Mouse (Mus musculus) ZHBTc4 (cell line): Measurements from ENCODE around the gene Kcnmb1.

Source experiments
- DNase-seq: peaks from one replicate; pipeline ENCODE4 v3.0.0-alpha.2; 2011; ENCODE audit warnings: low read depth, low spot score

The Kcnmb1 gene

DNA sequence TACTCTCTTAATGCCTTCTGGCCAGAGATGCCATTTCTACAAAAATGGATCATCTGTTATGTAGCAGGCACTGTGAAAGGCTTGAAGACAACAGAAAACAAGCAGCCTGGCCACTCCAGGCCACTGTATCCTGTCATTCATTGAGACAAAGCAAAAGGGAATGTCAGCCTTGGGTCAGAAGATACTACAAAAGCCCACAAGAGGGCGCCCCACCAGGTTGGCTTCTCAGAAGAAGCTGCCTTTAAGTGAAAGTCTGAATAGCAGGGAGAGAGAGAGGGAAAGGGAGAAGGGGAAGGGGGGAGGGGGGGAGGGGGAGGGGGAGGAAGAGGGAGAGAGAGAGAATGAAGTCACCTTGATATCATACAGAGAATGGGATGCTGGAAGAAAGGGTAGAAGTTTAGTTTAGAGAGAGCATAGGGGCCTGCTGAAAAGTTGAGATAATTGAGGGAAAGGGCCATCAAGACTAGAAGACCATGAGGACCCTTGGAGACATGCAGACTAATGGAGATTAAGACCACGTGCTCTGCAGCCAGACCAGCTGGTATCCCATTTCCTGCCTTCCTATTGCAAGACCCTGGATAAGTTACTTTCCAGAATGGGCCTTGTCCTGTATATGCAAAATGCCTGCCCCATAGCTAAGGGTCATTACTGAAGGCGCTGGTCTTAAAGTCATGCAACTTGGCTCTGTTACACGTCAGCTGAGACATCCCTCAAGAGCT, 18.6 kb upstream of the Kcnmb1 start:
- DNase-seq: peak; percentile 81

DNA sequence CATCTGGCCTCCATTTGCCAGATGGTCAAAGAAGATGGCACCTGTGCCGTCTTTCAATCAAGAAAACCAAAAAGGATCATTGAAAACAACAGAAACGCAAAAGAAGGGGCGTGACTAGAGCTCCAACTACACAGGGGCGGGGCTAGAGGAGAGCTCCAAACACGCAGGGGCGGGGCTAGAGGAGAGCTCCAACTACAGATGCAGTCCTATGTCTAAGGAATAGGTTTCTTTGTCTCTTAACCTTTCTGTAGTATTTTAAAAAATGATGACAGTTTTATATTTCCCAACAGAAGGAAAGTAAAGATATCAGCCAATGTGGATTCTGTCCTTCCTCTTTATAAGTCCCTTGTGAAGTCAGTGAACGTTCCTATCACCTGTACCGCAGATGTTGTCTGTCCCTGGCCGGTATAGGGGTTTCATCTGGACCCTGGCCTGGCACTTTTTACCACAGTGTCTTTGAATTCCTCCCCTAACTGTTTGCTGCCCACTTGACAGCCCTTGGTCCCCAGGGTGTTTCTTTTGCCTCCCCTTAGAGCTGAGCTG, 18.0 kb upstream of the Kcnmb1 start:
- DNase-seq: peak; percentile 74

DNA sequence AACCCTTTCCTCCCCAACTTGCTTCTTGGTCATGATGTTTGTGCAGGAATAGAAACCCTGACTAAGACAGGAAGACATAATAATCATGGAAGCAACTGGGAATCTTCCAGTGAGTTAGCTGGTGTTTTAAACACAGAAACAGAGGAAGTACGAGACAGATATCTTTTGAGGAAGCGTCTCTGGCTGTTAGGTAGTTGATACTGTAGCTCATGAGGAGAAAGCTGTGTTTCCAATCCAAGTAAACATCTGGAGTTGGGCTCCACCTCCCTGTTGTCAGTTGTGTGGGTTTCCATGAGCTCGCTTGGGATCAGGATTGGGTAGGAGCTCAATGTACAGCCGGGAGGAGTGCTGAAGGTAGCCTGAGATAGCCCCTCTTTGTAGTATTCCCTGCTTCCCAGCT, 16.3 kb upstream of the Kcnmb1 start:
- no peak for DNase-seq

GRCm38 (mm10) chr11:33951155-33951554, 11.7 kb upstream of the Kcnmb1 start:
- DNase-seq: peak; percentile 43

DNA sequence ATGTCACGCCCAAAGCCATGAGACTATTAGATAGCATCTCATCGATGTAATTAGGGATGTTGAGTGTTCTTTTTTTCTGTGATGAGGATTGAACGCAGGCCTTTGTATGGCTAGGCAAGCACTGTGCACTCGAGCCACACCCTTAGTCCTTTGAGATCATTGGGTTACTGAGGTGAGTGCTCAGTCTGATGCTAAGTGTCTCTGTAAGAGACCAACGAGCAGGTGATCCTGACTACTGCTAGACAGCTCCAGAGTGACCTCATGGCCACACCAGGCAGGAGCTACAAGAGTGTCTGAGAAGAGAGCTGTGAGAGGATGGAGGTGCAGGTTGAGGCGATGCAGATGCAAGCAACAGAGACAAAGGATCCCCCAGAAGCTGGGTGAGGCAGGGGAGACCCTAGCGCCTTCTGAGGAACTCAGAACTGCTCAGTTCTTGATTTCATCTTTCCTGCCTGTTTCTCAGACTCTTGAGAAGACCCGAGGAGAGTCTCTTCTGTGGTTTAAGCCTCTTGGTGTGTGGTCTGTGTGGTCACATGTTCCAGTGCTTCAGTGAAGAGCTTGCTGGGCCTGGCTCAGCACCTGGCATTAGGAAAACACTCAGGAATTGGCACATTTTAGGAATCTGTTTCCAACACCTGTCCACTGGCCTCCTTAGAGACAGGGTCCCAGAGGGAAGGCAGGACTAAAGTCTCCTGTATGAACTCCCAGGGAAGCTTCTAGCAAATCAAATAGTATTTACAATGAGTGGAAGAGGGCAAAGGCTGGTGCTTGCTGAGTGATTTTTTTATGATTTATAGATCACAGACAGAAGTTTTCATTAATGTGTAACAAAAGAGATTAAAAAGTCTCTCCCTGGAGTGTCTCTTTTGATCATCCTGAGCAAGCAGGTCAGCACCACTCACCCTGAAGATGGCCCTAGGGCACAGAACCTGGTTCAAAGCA, 10.9 kb upstream of the Kcnmb1 start:
- DNase-seq: peak; percentile 33

GRCm38 (mm10) chr11:33955982-33956381, 6.8 kb upstream of the Kcnmb1 start:
- no peak for DNase-seq

GRCm38 (mm10) chr11:33956623-33957022, 6.2 kb upstream of the Kcnmb1 start:
- no peak for DNase-seq

DNA sequence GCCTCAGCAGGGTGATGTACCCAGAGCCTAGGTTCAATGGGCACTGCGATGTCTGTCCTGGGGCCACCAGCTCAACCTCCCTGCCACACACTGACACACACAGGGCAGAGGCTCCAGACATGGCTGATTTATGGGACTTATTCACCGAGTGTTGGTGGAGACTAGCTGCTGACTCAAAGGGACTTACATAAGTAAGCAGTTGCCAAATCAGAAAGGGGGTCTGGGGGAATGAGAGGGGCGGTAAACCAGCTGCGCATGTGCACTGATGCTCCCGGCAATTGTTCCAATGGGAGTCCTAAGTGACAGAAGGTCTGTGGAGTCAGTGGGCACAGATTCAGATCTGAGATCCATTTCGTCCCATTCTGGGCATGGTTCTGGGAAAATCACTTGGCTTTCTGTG, 5.2 kb upstream of the Kcnmb1 start:
- DNase-seq: no peak

GRCm38 (mm10) chr11:33958713-33959112, 4.1 kb upstream of the Kcnmb1 start:
- peak; percentile 68 for DNase-seq

- no peak for DNase-seq
These were observed 635 bp upstream of the Kcnmb1 start for GRCm38 (mm10) chr11:33962178-33962577.

DNA sequence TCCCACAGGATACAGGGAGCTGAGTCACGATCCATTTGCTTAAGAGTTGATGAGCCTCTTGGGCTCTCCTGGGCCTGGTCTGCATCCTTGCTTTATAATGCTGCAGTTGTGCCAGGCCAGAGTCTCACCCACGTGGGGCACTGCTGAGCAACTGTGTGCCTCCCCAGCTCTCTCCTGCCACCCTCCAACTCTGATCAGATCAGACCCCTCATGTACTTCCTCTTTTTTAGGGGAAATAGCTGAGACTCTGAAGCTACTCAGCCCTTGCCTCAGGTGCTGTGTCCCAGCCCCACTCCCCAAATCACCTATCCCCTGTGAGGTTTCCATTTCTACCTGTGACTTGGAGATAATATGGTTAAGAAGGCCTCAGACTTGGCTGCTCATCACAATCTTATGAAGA, 2.6 kb downstream of the Kcnmb1 start:
- no peak for DNase-seq

DNA sequence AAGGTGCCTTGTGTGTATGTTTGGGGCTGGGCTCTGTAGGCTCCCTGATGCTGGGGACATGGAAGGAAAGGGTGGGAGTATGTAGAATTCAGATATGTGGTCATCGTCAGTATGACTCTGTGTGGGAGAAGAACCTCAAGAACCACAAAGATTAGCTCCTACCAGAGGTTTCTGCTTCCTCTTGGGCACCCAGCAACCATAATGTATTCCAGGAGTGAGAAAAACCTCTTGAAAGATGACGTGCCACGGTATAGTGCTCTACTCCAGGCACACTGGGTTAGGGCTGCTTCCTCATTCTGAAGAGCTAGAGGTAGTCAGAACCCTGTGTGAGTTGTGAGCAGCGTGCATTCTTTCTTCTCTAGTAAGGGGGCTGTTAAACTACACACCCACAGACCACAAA, 4.9 kb downstream of the Kcnmb1 start:
- no peak for DNase-seq

DNA sequence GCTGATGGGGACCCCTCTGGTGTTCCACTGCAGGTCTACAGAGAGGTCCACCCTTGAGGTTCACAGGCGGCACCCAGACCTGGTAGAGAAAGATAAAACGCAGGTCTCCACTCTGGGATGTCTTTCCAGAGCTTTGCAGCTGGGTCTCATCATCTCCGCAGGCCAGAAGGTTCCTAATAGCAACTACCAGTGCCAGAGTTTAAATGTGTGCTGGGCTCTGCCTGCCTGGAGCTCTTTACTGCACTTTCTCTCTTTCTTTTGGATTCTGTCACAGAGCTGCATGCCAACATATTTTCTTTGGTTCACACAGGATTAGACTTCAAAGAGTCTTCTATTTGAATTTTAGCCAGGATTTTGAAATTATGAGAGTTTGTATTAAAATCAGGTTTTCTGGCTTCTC, 6.4 kb downstream of the Kcnmb1 start:
- DNase-seq: no peak

DNA sequence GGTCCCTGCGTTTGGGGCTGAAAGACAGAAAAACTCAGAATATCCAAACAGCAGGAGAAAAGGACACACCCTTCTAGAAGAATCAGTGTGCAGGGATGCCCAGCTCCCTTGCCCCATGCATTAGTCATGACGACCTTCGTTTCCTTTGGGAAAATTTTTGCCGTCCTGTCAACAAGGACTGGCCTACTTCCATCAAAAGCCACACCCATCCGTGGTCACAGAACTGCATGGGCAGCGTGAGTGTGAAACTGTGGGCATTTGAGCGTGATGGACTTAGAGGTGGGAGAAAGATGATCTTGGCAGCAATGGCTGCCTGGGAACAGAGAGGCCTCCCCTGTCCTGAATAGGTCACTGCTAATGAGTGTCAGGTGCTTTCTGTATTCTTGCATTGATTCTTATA, 9.3 kb downstream of the Kcnmb1 start:
- DNase-seq: no peak

GRCm38 (mm10) chr11:33974341-33975040, 11.7 kb downstream of the Kcnmb1 start:
- DNase-seq: no peak

- DNase-seq: no peak
These were observed 12.3 kb downstream of the Kcnmb1 start for GRCm38 (mm10) chr11:33975121-33975520.

DNA sequence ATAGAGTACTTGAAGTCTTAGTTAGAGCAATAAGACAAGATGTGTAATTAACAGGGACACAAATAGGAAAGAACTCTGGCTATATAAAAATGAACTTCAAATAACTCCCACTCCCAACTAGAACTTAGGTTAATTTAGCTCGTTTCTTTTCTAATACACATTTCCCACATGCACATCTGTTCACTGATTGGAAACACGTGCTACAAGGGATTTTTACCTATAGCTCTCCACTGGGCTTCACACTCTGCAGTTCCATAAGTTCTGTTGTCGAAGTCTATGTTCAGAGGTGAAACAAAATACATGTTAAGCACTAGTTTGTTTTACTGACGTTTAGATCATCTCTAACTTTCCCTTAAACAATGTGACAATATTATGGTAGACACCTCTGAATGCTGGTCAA, 17.3 kb downstream of the Kcnmb1 start:
- no peak for DNase-seq

DNA sequence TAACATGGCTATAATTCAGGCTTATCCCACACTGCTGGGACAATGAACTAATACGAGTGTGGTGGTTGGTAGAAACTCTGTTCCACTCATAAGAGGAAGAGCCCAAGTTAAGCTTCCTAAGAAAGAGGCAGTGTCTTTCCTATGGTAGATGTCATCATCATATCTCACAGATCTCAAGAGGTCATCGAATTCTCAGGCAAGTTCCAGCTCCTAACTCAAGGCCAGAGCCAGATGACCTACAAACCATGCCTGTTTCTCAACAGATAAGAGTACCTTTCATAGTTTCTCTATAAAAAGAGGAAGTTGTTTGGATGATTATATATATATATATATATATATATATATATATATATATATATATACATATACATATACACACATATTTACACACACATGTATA, 23.7 kb downstream of the Kcnmb1 start:
- DNase-seq: no peak

DNA sequence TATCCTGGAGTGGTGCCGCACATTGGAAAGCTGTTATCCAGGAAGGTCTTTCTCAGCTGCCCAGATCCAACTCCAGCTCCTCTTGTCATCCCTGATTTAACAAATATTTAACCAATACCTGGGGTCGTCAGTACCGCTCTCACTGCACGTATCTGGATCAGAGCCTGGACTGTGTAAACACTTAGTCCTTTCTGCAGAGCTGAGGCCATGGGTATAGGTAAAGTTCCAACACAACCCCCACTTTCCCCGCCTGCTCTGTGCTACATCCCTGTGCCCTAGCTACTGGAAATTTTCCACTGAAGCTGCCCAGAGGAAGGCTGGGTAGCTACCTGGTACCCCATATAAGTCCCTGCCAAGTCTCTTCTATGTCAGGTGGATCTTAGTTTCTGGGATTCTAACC, 27.2 kb downstream of the Kcnmb1 start:
- no peak for DNase-seq

GRCm38 (mm10) chr11:33992938-33993337, 30.1 kb downstream of the Kcnmb1 start, which contains the start of gene Kcnip1:
TSS of gene Kcnip1 (minus strand) at chr11:33993152.
- no peak for DNase-seq

GRCm38 (mm10) chr11:33993496-33993895, 30.7 kb downstream of the Kcnmb1 start:
- no peak for DNase-seq

DNA sequence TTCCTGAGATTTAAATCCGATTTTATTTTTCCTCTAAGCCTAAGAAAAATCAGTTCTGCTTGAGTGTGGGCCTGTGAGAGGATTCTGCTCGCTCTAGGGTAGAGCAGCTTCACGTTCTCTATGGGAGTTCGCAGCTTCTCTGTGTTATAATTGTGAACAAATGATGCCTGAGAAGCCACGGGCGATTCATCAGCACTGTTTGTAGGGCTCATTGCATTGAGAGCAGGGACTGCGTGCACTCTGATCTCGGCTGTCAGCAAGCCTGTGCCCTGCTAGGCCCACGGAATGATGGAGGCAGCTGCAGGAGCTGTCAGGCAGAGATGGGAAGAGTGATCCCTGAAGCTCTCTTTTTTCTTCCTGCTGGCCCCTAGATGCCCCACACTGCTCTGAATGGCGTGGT, 35.4 kb downstream of the Kcnmb1 start:
- DNase-seq: no peak
